Mouse (Mus musculus): ENCODE measurements at regions not wholly inside any gene's neighbourhood (a gene's known extent, or its start where the extent isn't known, plus 50 kb on each side); places are given as distances from the start of the nearest gene placed in this dataset.

DNA sequence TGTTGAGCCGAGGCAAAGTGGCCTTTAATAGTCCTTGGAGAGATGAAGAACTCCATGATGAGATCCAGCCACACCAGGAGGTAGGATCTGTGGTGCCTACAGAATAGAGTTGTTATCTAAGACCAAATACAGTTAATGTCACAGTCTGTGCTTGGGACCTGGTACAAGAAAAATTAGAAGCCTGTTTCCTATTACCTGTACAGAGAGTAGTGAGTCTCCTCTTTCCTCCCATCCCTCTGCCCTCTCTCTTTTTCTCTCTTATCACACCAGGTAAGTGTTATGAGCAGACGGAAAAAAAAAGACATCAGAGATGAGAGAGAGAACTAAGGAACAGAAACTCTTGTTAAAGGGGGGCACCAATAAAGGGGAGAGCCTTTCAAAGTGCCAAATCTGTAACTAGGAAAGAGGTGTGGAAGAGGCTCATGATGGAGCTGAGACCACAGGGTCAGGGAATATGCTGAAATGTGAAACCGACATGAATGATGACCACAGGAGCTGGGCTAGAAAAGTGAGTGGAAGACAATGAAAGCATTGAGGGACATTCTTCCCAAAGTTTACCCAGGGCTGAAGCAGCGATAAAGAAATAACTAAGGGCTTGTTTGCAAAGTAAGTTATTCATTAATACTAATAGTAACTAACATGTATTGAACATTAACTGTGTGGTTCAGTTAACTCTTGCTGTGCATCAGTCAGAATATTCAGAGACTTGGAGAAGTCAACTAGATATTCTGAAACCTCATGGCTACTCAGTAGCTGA, 440.9 kb downstream of the Tns1 start:
- Histone ChIP-seq H3K36me3 (ENCODE audit: control insufficient read depth in 1 of 2, insufficient read depth in 2 of 2, low read length in 2 of 2) (no peaks in the 10 kb centered on the region), H3K4me1 (ENCODE audit: control insufficient read depth in 1 of 2, insufficient read depth in 2 of 2, low read length in 2 of 2) (no peaks in the 10 kb centered on the region), H3K27me3 (ENCODE audit: control insufficient read depth in 1 of 2, insufficient read depth in 2 of 2, low read length in 2 of 2) (no peaks in the 10 kb centered on the region), H3K9me3 (replicated peaks; ENCODE audit: insufficient read depth, low read length) (no peaks in the 10 kb centered on the region), H3K27ac (ENCODE audit: control insufficient read depth, low read depth, low read length) (no peak overlapping the region), H3K9ac (ENCODE audit: control insufficient read depth, low read depth, low read length, poor library complexity, severe bottlenecking) (no peak overlapping the region), H3K4me3 (ENCODE audit: control insufficient read depth in 1 of 2, insufficient read depth in 1 of 2, low read depth in 2 of 2, low read length in 2 of 2) (no peak overlapping the region), H3K79me2 (ENCODE audit: control insufficient read depth, insufficient read depth, low read length, poor library complexity) (no peaks in the 10 kb centered on the region)
- DNase-seq (ENCODE audit: low read depth, low spot score): no peak
- TF ChIP-seq MAFK (IDR thresholded peaks at IDR 0.05; ENCODE audit: borderline replicate concordance, low read depth, low read length) (no peak), MYC (IDR thresholded peaks at IDR 0.05; ENCODE audit: low read depth, low read length) (no peak), GABPA (IDR thresholded peaks at IDR 0.05; ENCODE audit: low read depth, low read length) (no peak), HCFC1 (IDR thresholded peaks at IDR 0.05; ENCODE audit: low read depth, low read length) (no peak), USF2 (IDR thresholded peaks at IDR 0.05; ENCODE audit: borderline replicate concordance in 1 of 2, insufficient read depth in 1 of 2, low read depth in 1 of 2, low read length in 2 of 2) (no peak), BHLHE40 (IDR thresholded peaks at IDR 0.05; ENCODE audit: borderline replicate concordance, low read depth, low read length) (no peak), UBTF (IDR thresholded peaks at IDR 0.05; ENCODE audit: borderline replicate concordance, insufficient read depth, low read depth, low read length) (no peak), POLR2AphosphoS5 (IDR thresholded peaks at IDR 0.05; ENCODE audit: borderline replicate concordance, low read depth, low read length) (no peak), CHD1 (IDR thresholded peaks at IDR 0.05; ENCODE audit: low read depth, low read length) (no peak), TBP (IDR thresholded peaks at IDR 0.05; ENCODE audit: low read depth, low read length) (no peak), ZKSCAN1 (IDR thresholded peaks at IDR 0.05; ENCODE audit: low read depth, low read length) (no peak)

DNA sequence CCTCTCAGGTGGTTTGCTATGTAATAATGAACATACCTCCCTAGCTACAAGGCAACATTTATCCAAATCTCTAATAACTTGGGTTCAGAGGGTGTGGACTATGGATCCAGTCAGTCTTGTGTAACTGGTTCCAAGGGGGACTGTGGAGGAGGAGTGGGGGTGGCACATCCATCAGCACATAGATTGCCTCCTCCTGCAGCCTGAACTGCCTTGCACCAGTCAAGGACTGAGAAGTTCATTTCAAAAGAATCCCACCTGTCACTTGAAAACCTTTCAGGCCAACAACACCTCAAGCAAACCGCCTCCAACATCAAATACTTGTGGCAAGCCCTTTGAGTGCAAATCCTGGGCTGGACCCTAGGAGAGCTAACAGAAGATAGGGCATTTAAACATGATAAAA, 442.6 kb downstream of the Tns1 start:
- Histone ChIP-seq H3K4me1 (ENCODE audit: control insufficient read depth in 1 of 2, insufficient read depth in 2 of 2, low read length in 2 of 2) (no peaks in the 10 kb centered on the region), H3K9ac (ENCODE audit: control insufficient read depth, low read depth, low read length, poor library complexity, severe bottlenecking) (no peak overlapping the region), H3K27me3 (ENCODE audit: control insufficient read depth in 1 of 2, insufficient read depth in 2 of 2, low read length in 2 of 2) (no peaks in the 10 kb centered on the region), H3K79me2 (ENCODE audit: control insufficient read depth, insufficient read depth, low read length, poor library complexity) (no peaks in the 10 kb centered on the region), H3K27ac (ENCODE audit: control insufficient read depth, low read depth, low read length) (no peak overlapping the region), H3K4me3 (ENCODE audit: control insufficient read depth in 1 of 2, insufficient read depth in 1 of 2, low read depth in 2 of 2, low read length in 2 of 2) (no peak overlapping the region), H3K36me3 (ENCODE audit: control insufficient read depth in 1 of 2, insufficient read depth in 2 of 2, low read length in 2 of 2) (no peaks in the 10 kb centered on the region), H3K9me3 (replicated peaks; ENCODE audit: insufficient read depth, low read length) (no peaks in the 10 kb centered on the region)
- DNase-seq (ENCODE audit: low read depth, low spot score): no peak
- TF ChIP-seq ETS1 (IDR thresholded peaks at IDR 0.05; ENCODE audit: low read depth, low read length): no peak
- no peak for TF ChIP-seq SIN3A (IDR thresholded peaks at IDR 0.05; ENCODE audit: low read length)
- TF ChIP-seq MYB (IDR thresholded peaks at IDR 0.05; ENCODE audit: low read depth, low read length): no peak
- TF ChIP-seq GATA1 (IDR thresholded peaks at IDR 0.05; ENCODE audit: low read depth, low read length): no peak
- no peak for TF ChIP-seq RCOR1 (IDR thresholded peaks at IDR 0.05; ENCODE audit: low read depth, low read length)
- no peak for TF ChIP-seq ZMIZ1 (IDR thresholded peaks at IDR 0.05; ENCODE audit: low read depth, low read length)
- TF ChIP-seq USF1 (IDR thresholded peaks at IDR 0.05; ENCODE audit: low read depth, low read length): no peak
- no peak for TF ChIP-seq MXI1 (IDR thresholded peaks at IDR 0.05; ENCODE audit: low read depth, low read length)
- no peak for TF ChIP-seq SMC3 (IDR thresholded peaks at IDR 0.05; ENCODE audit: low read depth, low read length)
- no peak for TF ChIP-seq USF2 (IDR thresholded peaks at IDR 0.05; ENCODE audit: borderline replicate concordance in 1 of 2, insufficient read depth in 1 of 2, low read depth in 1 of 2, low read length in 2 of 2)
- no peak for TF ChIP-seq GABPA (IDR thresholded peaks at IDR 0.05; ENCODE audit: low read depth, low read length)
- no peak for TF ChIP-seq POLR2AphosphoS2 (IDR thresholded peaks at IDR 0.05; ENCODE audit: low read length)
